Mouse (Mus musculus) megakaryocyte-erythroid progenitor cell, adult 5-6 weeks (primary cell): ENCODE results near the gene Hoxa9. TPM values are rescaled to one million over a fixed set of nuclear protein-coding genes. Genes with fewer than 3 reads are reported as not detected.

ENCODE experiments used
- ATAC-seq: replicated peaks from 2 replicates; pipeline ENCODE4 v1.8.0; 2016; ENCODE audit warnings: mild to moderate bottlenecking, inconsistent platforms; ENCODE audit not compliant: severe bottlenecking, poor library complexity, low FRiP score, low TSS enrichment
- total RNA-seq, 2 experiments: library from RNA; stranded (forward) in 1 of 2; stranded (reverse) in 1 of 2; fragments of 200-1000, 215-1000 nt in 1 of 2; fragments of >200 nt in 1 of 2; fragmentation: Nextera tagmentation in 1 of 2; gene quantifications; 2 replicates each; pipeline ENCODE4 v1.2.3; 2014 to 2017

Hoxa9 gene
- total RNA-seq, 2 experiments from 2014 or later, result 9.7 to 10.3 TPM

DNA sequence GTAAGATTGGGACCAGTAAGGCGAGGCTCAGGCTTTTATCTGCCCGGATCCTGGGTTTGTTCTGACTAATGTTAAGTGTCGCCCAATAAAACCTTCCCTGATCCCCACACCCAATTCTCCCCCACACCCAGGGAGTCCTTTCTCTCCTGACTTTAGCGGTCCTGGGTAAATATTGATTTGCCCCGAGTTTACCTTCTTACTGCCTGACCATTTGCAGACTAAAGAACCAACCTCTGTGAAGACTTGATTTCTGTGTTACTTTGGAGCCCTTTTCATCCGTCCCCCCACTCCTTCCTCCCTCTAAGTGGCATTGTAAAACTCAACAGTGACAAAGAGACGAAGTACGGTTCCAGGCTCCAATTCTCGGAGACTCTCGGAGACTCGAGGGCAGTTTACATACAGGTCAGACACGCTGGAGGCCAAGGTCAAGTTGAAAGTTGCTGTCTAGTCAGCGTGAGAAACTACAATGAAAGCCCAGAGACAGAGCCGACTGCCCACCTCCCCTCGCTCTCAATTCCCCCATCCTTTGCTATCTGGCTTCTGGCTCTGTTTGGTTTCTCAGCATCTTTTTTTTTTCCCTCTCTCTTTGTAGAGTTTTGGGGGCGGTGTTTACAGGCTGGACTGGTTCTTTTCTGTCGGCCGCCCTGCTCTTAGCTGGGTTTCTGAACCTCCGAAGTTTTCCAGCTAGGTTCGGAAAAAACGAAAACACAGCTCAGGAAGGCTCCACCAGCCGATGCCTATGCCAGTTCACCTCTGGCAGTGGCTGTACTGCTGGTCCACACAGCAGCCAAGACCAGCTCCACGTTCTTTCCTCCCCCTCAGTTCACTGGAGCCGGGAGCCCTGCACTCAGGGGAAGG lies 31.8 kb upstream of the Hoxa9 start:
- no peak for ATAC-seq

DNA sequence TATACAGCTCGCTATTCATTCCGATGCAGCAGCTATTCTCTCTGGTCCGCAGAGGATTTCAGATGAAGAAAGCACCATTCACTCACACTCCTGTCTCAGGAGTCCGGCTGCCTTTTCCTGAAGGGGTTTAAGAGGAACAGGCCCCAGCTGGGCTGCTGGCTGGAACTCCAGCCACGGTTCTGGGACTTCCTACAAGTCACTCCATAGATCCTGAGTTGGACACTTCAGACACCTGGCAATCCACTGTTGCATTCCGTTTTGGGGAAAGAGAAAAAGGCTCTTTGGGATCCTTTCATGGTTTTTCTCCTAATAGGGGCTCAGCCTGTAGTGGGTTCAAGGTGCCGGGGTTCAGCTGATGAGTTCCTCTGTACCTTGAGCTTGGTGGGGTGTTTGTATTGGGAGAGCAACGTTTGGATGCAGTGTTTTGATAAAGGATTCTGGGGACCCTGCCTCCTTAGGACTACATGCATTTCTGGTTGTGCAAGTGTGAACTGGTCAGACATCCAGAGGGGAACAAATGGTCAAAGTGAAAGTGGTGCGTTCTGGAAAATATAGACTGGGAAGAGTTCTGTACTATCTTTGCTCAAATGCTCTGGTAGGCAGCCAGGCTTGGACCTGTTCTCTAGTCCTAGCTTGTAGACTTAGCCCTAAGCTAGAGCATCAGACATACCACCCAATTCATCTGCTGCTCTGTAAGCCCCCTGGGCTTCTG lies 31.0 kb upstream of the Hoxa9 start:
- no peak for ATAC-seq

GRCm38 (mm10) chr6:52260654-52261575 lies 30.0 kb upstream of the Hoxa9 start, which contains the start of gene Hoxa13:
Gene Hoxa13, minus strand, starts transcription at chr6:52260880.
- no peak for ATAC-seq

GRCm38 (mm10) chr6:52259811-52260261 lies 28.9 kb upstream of the Hoxa9 start:
- no peak for ATAC-seq

DNA sequence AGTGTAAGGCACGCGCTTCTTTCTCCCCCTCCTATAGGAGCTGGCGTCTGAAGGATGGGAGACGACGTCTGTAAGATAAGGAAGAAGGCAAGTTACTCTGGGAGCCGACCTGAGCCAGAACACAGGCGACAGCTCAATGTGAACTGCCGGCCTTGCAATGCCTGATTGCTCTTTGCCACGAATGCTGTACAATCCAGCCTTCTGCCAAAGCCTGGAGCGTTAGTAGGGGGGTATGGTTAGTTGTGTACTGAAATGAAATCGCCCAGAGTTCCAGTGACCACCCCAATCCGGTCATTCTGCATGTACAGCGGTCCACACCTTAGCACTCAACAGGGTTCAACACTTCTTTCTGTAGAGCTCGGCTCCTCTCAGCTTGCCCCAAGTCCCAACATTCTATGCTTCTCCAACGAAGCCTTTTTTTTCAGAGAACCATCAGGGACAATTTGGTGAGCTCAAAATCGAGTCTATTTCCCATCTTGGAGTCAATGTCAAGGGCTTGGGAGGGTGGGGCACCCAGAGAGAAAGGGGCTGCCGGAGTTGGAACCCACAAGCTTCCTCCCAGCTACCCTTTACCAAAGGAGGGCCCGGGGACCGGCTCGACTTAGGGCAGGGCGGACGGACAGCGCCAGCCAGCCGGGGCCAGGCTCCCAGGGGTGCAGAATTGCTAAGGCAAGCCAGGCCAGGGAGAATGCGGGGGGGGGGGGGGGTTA lies 28.3 kb upstream of the Hoxa9 start:
- no peak for ATAC-seq

DNA sequence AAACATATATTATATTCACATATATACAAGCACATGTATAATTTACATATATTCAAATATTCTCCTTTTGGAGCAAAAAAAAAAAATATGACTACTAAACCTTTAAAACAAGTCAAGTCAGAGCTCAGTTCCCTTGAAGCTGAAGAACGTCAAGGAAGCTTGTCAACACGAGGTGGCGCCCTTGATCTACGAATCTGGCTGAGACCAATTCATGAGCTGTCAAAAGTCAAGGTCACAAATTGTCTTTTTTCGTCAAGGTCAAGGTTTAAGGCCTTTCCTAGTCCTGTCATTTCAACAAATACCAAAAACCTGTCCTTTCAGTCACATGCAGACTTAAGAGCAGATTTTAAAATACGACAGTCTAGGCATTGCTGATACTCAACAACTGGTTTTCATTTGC lies 26.1 kb upstream of the Hoxa9 start:
- no peak for ATAC-seq

- ATAC-seq, result no peak
These were observed 22.9 kb upstream of the Hoxa9 start for GRCm38 (mm10) chr6:52253511-52254500.

GRCm38 (mm10) chr6:52252775-52253376 lies 22.0 kb upstream of the Hoxa9 start:
- peak; percentile 9; the same call in 1 of the 2 replicates for ATAC-seq

- ATAC-seq, result no peak
These were observed 21.3 kb upstream of the Hoxa9 start for GRCm38 (mm10) chr6:52252016-52252774.

DNA sequence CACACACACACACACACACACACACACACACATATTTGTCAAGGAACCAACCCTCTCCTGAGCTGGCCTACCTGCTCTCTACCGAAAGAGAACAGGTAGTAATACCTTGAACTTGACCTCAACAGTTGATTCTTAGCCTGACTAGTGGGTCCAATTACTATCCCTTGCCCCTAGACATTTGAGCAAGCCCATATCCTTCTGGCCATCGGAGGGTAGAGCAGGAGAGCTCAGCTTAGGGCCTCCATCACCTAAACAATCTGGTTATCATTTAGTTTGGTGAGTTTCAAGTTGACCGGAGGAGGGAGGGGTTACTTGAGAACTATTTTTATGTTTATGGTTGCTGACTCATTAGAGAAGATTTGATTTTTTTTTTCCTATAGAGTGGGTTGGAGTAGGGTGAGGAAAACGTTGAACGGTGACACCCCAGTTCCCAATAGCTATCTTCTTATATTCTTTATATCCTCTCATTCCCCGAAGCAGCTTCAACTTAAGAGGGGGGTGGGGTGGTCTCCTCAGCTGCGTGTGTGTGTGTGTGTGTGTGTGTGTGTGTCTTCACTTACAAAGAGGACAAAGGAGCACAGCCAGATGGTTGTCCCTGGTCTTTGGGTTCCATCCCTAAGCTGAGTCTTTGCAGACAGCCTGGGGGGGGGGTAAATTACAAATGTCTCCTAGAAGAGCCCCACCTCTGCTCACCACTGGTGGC lies 20.4 kb upstream of the Hoxa9 start:
- no peak for ATAC-seq

DNA sequence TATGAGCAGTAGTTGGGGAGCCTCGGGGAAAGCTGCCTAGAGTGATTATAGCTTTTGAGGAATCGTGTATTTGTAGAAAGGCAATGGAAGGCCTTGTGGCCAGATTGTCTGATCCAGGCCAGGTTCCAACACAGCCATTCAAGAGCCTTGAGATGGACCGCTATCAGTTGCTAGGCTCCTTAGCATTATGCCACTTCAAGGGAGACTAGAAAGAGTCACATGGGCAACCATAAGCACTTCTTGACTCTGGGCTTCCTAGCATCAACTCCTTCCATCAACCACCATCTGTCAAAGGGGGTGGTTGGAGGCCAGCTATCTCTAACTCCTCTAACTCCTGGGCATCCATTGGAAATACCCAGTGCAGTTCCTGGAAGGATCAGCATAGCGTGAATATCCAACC lies 18.9 kb upstream of the Hoxa9 start:
- no peak for ATAC-seq

- ATAC-seq, result no peak
These were observed 18.5 kb upstream of the Hoxa9 start for GRCm38 (mm10) chr6:52249415-52249738.

- ATAC-seq, result no peak
These were observed 17.9 kb upstream of the Hoxa9 start for GRCm38 (mm10) chr6:52248638-52249414.

GRCm38 (mm10) chr6:52247766-52248637 lies 17.1 kb upstream of the Hoxa9 start:
- no peak for ATAC-seq

GRCm38 (mm10) chr6:52246916-52247315 lies 16.0 kb upstream of the Hoxa9 start:
- ATAC-seq, result no peak
